Mouse (Mus musculus): ENCODE results near the gene Erc1. TPM values are rescaled to one million over a fixed set of nuclear protein-coding genes. Genes with fewer than 3 reads are reported as not detected.

Gene Erc1
- polyA plus RNA-seq, 1 experiment: 8.4 TPM

- H3K79me2 ChIP-seq (ENCODE audit: control insufficient read depth, insufficient read depth): no peaks in the 10 kb centered on the region
- no peak overlapping the region for H3K4me2 ChIP-seq (ENCODE audit: low read depth)
- H3K4me3 ChIP-seq: no peak overlapping the region
- TF ChIP-seq USF1 (IDR thresholded peaks at IDR 0.05; ENCODE audit: low read depth): no peak
- no peak overlapping the region for H3ac ChIP-seq (ENCODE audit: control insufficient read depth, insufficient read length)
- H3K36me3 ChIP-seq (ENCODE audit: control insufficient read depth, insufficient read depth): no peaks in the 10 kb centered on the region
- no peaks in the 10 kb centered on the region for H3K27me3 ChIP-seq (ENCODE audit: control insufficient read depth, insufficient read depth, insufficient read length)
These were observed 262.2 kb downstream of the Erc1 start for GRCm38 (mm10) chr6:119585652-119586375.

GRCm38 (mm10) chr6:119584061-119584460 lies 263.9 kb downstream of the Erc1 start:
- Histone ChIP-seq H3K4me2 (ENCODE audit: low read depth) (no peak overlapping the region), H3K27me3 (ENCODE audit: control insufficient read depth, insufficient read depth, insufficient read length) (no peaks in the 10 kb centered on the region), H3K79me2 (ENCODE audit: control insufficient read depth, insufficient read depth) (no peaks in the 10 kb centered on the region), H3K36me3 (ENCODE audit: control insufficient read depth, insufficient read depth) (no peaks in the 10 kb centered on the region), H3K4me3 (no peak overlapping the region), H3ac (ENCODE audit: control insufficient read depth, insufficient read length) (no peak overlapping the region)
- TF ChIP-seq SRF (IDR thresholded peaks at IDR 0.05; ENCODE audit: control insufficient read depth, insufficient read length, low read depth) (no peak), MYOD1 (IDR thresholded peaks at IDR 0.05; ENCODE audit: control insufficient read depth in 1 of 3, insufficient read length in 2 of 3, low read depth in 2 of 3) (no peak), E2F4 (IDR thresholded peaks at IDR 0.05; ENCODE audit: insufficient read depth) (no peak), MYOG (IDR thresholded peaks at IDR 0.05; ENCODE audit: control insufficient read depth in 1 of 3, insufficient read depth in 1 of 3, insufficient read length in 2 of 3, low read depth in 2 of 3) (no peak), POLR2A (IDR thresholded peaks at IDR 0.05; ENCODE audit: insufficient read length, low read depth) (no peak), CEBPB (IDR thresholded peaks at IDR 0.05; ENCODE audit: insufficient read depth, poor library complexity, severe bottlenecking) (no peak), USF1 (IDR thresholded peaks at IDR 0.05; ENCODE audit: low read depth) (no peak), POLR2AphosphoS2 (IDR thresholded peaks at IDR 0.05; ENCODE audit: insufficient read length, low read depth) (no peak), MAX (IDR thresholded peaks at IDR 0.05; ENCODE audit: low read depth) (no peak), REST (IDR thresholded peaks at IDR 0.05; ENCODE audit: insufficient read depth, insufficient read length) (no peak), TCF3 (IDR thresholded peaks at IDR 0.05; ENCODE audit: insufficient read length, low read depth) (no peak), TCF12 (IDR thresholded peaks at IDR 0.05; ENCODE audit: insufficient read depth, poor library complexity, severe bottlenecking) (no peak)

- Histone ChIP-seq H3K36me3 (ENCODE audit: control insufficient read depth, insufficient read depth) (no peaks in the 10 kb centered on the region), H3ac (ENCODE audit: control insufficient read depth, insufficient read length) (no peak overlapping the region), H3K27me3 (ENCODE audit: control insufficient read depth, insufficient read depth, insufficient read length) (no peaks in the 10 kb centered on the region), H3K79me2 (ENCODE audit: control insufficient read depth, insufficient read depth) (no peaks in the 10 kb centered on the region), H3K4me2 (ENCODE audit: low read depth) (no peak overlapping the region), H3K4me3 (no peak overlapping the region)
- TF ChIP-seq MYOD1 (IDR thresholded peaks at IDR 0.05; ENCODE audit: control insufficient read depth in 1 of 3, insufficient read length in 2 of 3, low read depth in 2 of 3) (no peak), TCF3 (IDR thresholded peaks at IDR 0.05; ENCODE audit: insufficient read length, low read depth) (no peak), CEBPB (IDR thresholded peaks at IDR 0.05; ENCODE audit: insufficient read depth, poor library complexity, severe bottlenecking) (peak; percentile 69; the same call in 1 of the 2 replicates), REST (IDR thresholded peaks at IDR 0.05; ENCODE audit: insufficient read depth, insufficient read length) (no peak), MAX (IDR thresholded peaks at IDR 0.05; ENCODE audit: low read depth) (no peak)
These were observed 264.8 kb downstream of the Erc1 start for GRCm38 (mm10) chr6:119583165-119583564.

GRCm38 (mm10) chr6:119576706-119577105 lies 271.3 kb downstream of the Erc1 start:
- Histone ChIP-seq H3K4me2 (ENCODE audit: low read depth) (no peak overlapping the region), H3K27me3 (ENCODE audit: control insufficient read depth, insufficient read depth, insufficient read length) (no peaks in the 10 kb centered on the region), H3K79me2 (ENCODE audit: control insufficient read depth, insufficient read depth) (no peaks in the 10 kb centered on the region), H3K36me3 (ENCODE audit: control insufficient read depth, insufficient read depth) (peaks cover 4% of the 10 kb centered on the region), H3ac (ENCODE audit: control insufficient read depth, insufficient read length) (no peak overlapping the region), H3K4me3 (no peak overlapping the region)
- TF ChIP-seq SRF (IDR thresholded peaks at IDR 0.05; ENCODE audit: control insufficient read depth, insufficient read length, low read depth) (no peak), REST (IDR thresholded peaks at IDR 0.05; ENCODE audit: insufficient read depth, insufficient read length) (no peak), TCF12 (IDR thresholded peaks at IDR 0.05; ENCODE audit: insufficient read depth, poor library complexity, severe bottlenecking) (no peak), CEBPB (IDR thresholded peaks at IDR 0.05; ENCODE audit: insufficient read depth, poor library complexity, severe bottlenecking) (no peak), POLR2AphosphoS2 (IDR thresholded peaks at IDR 0.05; ENCODE audit: insufficient read length, low read depth) (no peak), TCF3 (IDR thresholded peaks at IDR 0.05; ENCODE audit: insufficient read length, low read depth) (no peak), MYOG (IDR thresholded peaks at IDR 0.05; ENCODE audit: control insufficient read depth in 1 of 3, insufficient read depth in 1 of 3, insufficient read length in 2 of 3, low read depth in 2 of 3) (no peak), MAX (IDR thresholded peaks at IDR 0.05; ENCODE audit: low read depth) (no peak), USF1 (IDR thresholded peaks at IDR 0.05; ENCODE audit: low read depth) (no peak), E2F4 (IDR thresholded peaks at IDR 0.05; ENCODE audit: insufficient read depth) (no peak), MYOD1 (IDR thresholded peaks at IDR 0.05; ENCODE audit: control insufficient read depth in 1 of 3, insufficient read length in 2 of 3, low read depth in 2 of 3) (no peak), POLR2A (IDR thresholded peaks at IDR 0.05; ENCODE audit: insufficient read length, low read depth) (no peak)

- TF ChIP-seq SRF (IDR thresholded peaks at IDR 0.05; ENCODE audit: control insufficient read depth, insufficient read length, low read depth) (no peak), TCF12 (IDR thresholded peaks at IDR 0.05; ENCODE audit: insufficient read depth, poor library complexity, severe bottlenecking) (no peak), E2F4 (IDR thresholded peaks at IDR 0.05; ENCODE audit: insufficient read depth) (no peak), CEBPB (IDR thresholded peaks at IDR 0.05; ENCODE audit: insufficient read depth, poor library complexity, severe bottlenecking) (no peak), REST (IDR thresholded peaks at IDR 0.05; ENCODE audit: insufficient read depth, insufficient read length) (no peak), USF1 (IDR thresholded peaks at IDR 0.05; ENCODE audit: low read depth) (no peak), MYOG (IDR thresholded peaks at IDR 0.05; ENCODE audit: control insufficient read depth in 1 of 3, insufficient read depth in 1 of 3, insufficient read length in 2 of 3, low read depth in 2 of 3) (no peak), POLR2A (IDR thresholded peaks at IDR 0.05; ENCODE audit: insufficient read length, low read depth) (no peak), TCF3 (IDR thresholded peaks at IDR 0.05; ENCODE audit: insufficient read length, low read depth) (no peak), POLR2AphosphoS2 (IDR thresholded peaks at IDR 0.05; ENCODE audit: insufficient read length, low read depth) (no peak)
- H3K4me2 ChIP-seq (ENCODE audit: low read depth): no peak overlapping the region
- H3K79me2 ChIP-seq (ENCODE audit: control insufficient read depth, insufficient read depth): no peaks in the 10 kb centered on the region
- no peaks in the 10 kb centered on the region for H3K27me3 ChIP-seq (ENCODE audit: control insufficient read depth, insufficient read depth, insufficient read length)
- H3ac ChIP-seq (ENCODE audit: control insufficient read depth, insufficient read length): no peak overlapping the region
- H3K4me3 ChIP-seq: no peak overlapping the region
- peaks cover 4% of the 10 kb centered on the region for H3K36me3 ChIP-seq (ENCODE audit: control insufficient read depth, insufficient read depth)
These were observed 272.6 kb downstream of the Erc1 start for GRCm38 (mm10) chr6:119575331-119575730.
